Mouse (Mus musculus) midbrain, postnatal 0 days (tissue): ENCODE results near the gene Prr5l. TPM values are rescaled to one million over a fixed set of nuclear protein-coding genes. Genes with fewer than 3 reads are reported as not detected.

Experiments
- ATAC-seq: fragments of 200-750 bp; cut with Nextera tagmentation; 2 replicates; pipeline ENCODE4 v1.8.0; 2017; ENCODE audit warnings: moderate number of reproducible peaks, mild to moderate bottlenecking, moderate TSS enrichment, moderate library complexity; ENCODE audit not compliant: low FRiP score
- DNase-seq: peaks from one replicate; pipeline ENCODE4 v3.0.0-alpha.2; 2015; ENCODE audit warnings: low spot score
- H3K27ac ChIP-seq: fragments of 300-500 bp; sonication (generic); 2 replicates; pipeline ENCODE4 v1.5.1; 2014; ENCODE audit warnings: low read depth, mild to moderate bottlenecking, low read length, mixed read lengths
- H3K27me3 ChIP-seq: fragments of 300-500 bp; sonication (generic); 2 replicates; pipeline ENCODE4 v1.6.1; 2014; ENCODE audit warnings: low read length, control low read depth, mixed read lengths; ENCODE audit not compliant: insufficient read depth
- H3K36me3 ChIP-seq: fragments of 300-500 bp; sonication (generic); 2 replicates; pipeline ENCODE4 v1.6.1; 2014; ENCODE audit warnings: low read length, control low read depth, mixed read lengths; ENCODE audit not compliant: insufficient read depth
- H3K4me1 ChIP-seq: fragments of 300-500 bp; sonication (generic); 2 replicates; pipeline ENCODE4 v1.6.1; 2014; ENCODE audit warnings: mild to moderate bottlenecking, control low read depth, antibody characterized with exemption, low read length, mixed read lengths; ENCODE audit not compliant: insufficient read depth
- H3K4me2 ChIP-seq: fragments of 300-500 bp; sonication (generic); 2 replicates; pipeline ENCODE4 v1.6.1; 2014; ENCODE audit warnings: low read depth, mild to moderate bottlenecking, low read length, mixed read lengths; ENCODE audit not compliant: poor library complexity, severe bottlenecking
- H3K4me3 ChIP-seq: fragments of 300-500 bp; sonication (generic); 2 replicates; pipeline ENCODE4 v1.5.1; 2014; ENCODE audit warnings: low read depth, mild to moderate bottlenecking, low read length, moderate library complexity
- H3K9ac ChIP-seq: fragments of 300-500 bp; sonication (generic); replicated peaks from 2 replicates; pipeline ENCODE4 v1.6.1; 2014; ENCODE audit warnings: mild to moderate bottlenecking, low read length, moderate library complexity, mixed read lengths; ENCODE audit not compliant: poor library complexity, severe bottlenecking
- H3K9me3 ChIP-seq: fragments of 300-500 bp; sonication (generic); 2 replicates; pipeline ENCODE4 v1.6.1; 2016; ENCODE audit warnings: low read length, control low read depth
- CTCF ChIP-seq: IDR thresholded peaks from 2 replicates; pipeline ENCODE4 v1.5.1; 2016; ENCODE audit warnings: antibody characterized with exemption, mild to moderate bottlenecking
- WGBS: fragments of 180-500 bp; shearing (Covaris S2); extraction: QIAGEN DNeasy Blood & Tissue Kit; methylation state at CpG from one replicate; pipeline ENCODE4 v1.1.7; 2014; 5-methylcytosine and 5-hydroxymethylcytosine counted together
- polyA plus RNA-seq: library from polyadenylated mRNA; unstranded; fragments of >200 nt; fragmentation: Nextera tagmentation; extraction: Ambion mirVana; gene quantifications from 2 replicates; pipeline ENCODE4 v1.2.1, GENCODE M21; 2015
- total RNA-seq: library from RNA; depleted of rRNA; stranded (reverse); fragments of >200 nt; gene quantifications from 2 replicates; pipeline ENCODE4 v1.2.3, GENCODE M21; 2014

Gene Prr5l
- total and polyA plus RNA-seq, 2 experiments from 2014 or later: 2.7 to 4.0 TPM

DNA sequence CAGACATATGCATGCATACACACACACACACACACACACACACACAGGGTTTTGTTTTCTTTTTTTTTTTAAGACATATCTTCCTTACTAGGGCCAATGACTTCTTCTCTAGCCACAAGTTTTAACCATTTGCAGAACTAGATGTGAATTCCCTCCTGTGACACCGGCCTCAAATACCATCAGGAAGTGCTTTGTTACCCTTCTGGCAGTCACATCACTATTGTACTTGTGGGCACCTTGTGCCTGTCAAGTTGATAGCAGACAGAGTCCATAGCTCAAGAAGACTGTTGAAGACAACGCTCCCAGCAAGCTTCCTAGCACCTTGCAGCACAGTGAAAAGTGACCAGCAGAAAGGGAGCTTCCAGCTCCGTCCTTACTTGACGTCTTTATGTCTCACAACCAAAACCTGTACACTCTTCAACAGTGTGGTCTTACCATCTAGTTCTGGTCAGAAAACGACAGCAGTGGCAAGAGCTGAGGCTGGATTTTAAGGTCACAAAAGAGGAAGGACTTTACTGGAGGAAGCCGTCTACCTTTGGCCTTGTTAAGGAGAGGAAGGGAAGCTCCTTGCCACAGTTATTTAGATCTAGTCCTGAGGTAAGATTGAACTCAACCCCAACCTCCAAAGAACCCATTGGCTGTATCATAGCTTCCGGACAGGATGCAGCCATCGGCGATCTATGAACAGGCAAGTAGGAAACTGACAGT, 47.9 kb downstream of the Prr5l start:
- Histone ChIP-seq H3K9ac (no peak overlapping the region), H3K27ac (no peak overlapping the region), H3K4me1 (no peaks in the 10 kb centered on the region), H3K4me2 (no peak overlapping the region), H3K36me3 (no peaks in the 10 kb centered on the region), H3K27me3 (no peaks in the 10 kb centered on the region), H3K9me3 (no peaks in the 10 kb centered on the region), H3K4me3 (no peak overlapping the region)
- no peak for TF ChIP-seq CTCF
- ATAC-seq (no peak), DNase-seq (no peak)
- 90% methylated on average over 9 of the region's 9 CpGs for WGBS

DNA sequence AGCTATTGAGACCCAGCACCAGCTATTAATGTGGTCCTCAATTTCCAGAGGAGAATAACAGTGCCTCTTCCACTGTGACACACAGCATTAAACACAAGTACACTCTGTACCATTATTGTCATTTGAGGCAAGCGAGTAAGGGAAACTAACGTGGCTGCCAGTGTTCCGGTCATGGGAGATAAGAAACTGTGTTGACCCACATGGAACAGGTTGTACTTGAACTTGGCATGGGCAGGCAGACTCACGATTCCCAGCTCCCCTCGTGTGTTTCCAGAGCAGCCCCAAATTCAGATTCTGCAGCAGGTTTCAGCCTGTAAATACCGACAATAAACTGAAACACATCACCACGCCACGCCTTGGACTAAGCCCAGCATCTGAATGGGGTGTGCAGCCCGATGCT, 50.5 kb downstream of the Prr5l start:
- H3K27me3 ChIP-seq: no peaks in the 10 kb centered on the region
- no peak for ATAC-seq
- 86% methylated on average over 9 of the region's 9 CpGs for WGBS
- H3K27ac ChIP-seq: no peak overlapping the region
- H3K4me1 ChIP-seq: no peaks in the 10 kb centered on the region
- TF ChIP-seq CTCF: no peak
- no peak overlapping the region for H3K9ac ChIP-seq
- H3K4me2 ChIP-seq: no peak overlapping the region
- H3K36me3 ChIP-seq: no peaks in the 10 kb centered on the region
- no peak for DNase-seq
- H3K9me3 ChIP-seq: no peaks in the 10 kb centered on the region
- no peak overlapping the region for H3K4me3 ChIP-seq

DNA sequence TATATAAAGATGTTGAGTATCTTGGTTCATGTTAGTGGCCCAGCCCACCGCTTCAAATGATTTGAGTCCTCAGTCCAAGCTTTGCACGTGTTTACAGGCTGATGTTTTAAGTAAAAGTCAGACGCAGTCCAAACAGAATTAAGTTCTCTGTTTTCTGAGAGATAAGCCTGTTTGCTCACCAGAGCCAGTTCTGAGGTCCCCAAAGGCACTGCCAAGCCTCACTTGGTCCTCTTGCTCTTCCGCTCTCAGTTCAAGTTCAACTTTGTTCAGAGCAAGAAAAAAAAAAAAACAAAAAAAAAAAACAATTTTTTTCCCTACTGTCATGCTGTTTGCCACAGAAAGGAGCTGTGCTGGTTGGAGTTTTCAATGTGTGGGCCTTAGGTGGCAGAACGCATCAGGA, 51.0 kb downstream of the Prr5l start:
- H3K4me2 ChIP-seq: no peak overlapping the region
- no peaks in the 10 kb centered on the region for H3K27me3 ChIP-seq
- no peaks in the 10 kb centered on the region for H3K9me3 ChIP-seq
- 90% methylated on average over 5 of the region's 5 CpGs for WGBS
- H3K36me3 ChIP-seq: no peaks in the 10 kb centered on the region
- H3K9ac ChIP-seq: no peak overlapping the region
- H3K4me1 ChIP-seq: no peaks in the 10 kb centered on the region
- ATAC-seq: no peak
- H3K27ac ChIP-seq: no peak overlapping the region
- no peak for DNase-seq
- no peak for TF ChIP-seq CTCF
- no peak overlapping the region for H3K4me3 ChIP-seq

DNA sequence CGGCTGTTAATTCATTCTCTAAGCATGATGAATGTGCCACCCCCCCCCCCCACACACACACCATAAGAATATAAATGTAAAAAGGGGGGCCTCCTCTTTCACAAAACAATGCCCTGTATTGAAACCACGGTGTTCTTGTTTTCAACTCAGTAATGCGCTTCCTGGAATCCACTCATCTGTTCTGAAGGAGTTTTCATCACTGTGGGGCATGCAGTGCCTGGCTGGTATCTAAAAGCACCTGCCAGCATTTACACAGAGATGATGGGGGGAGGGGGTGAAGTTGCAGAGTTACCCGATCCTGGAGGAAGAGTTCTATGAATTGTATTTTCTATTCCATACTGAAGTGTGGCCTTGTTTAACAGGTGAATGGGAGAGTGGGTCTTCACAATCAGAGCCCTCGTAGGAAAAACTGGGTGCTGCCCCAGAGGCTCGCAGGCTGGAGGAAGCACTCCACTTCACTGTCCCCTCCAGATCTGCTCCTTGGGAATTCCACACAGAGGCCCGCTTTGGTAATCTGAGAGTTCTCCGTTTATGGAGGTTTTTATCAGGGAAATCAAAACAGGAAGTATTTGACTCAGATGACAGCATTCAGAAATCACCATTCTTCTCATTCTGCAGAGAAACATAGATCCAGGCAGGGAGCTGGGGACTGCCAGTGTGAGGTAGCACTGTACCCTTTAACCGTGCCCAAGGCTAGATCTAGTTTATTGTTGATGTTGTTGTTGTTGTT, 52.5 kb downstream of the Prr5l start:
- TF ChIP-seq CTCF: no peak
- 59% methylated on average over 9 of the region's 9 CpGs for WGBS
- no peak overlapping the region for H3K4me2 ChIP-seq
- H3K4me3 ChIP-seq: no peak overlapping the region
- H3K27ac ChIP-seq: no peak overlapping the region
- no peaks in the 10 kb centered on the region for H3K36me3 ChIP-seq
- no peak overlapping the region for H3K9ac ChIP-seq
- no peaks in the 10 kb centered on the region for H3K9me3 ChIP-seq
- ATAC-seq: no peak
- no peaks in the 10 kb centered on the region for H3K4me1 ChIP-seq
- DNase-seq: no peak
- H3K27me3 ChIP-seq: no peaks in the 10 kb centered on the region

DNA sequence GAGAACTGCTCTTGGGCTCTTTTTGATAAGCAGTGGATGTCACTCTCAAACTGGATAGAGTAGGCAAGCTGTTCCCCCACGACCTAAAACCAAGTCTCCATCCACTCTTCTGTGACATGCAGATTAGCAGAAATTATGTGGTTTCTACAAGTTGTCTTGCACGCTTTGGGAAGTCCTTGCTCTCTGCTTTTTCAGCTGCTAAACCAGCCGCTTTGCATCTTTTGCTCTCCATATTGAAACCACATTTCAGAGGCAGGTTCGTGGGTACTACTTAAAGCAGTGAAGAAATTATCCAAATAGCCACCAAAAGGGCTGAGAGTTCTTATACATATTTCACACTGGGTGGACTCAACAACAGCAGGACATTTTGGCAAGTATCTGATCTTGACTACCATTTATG, 53.8 kb downstream of the Prr5l start:
- Histone ChIP-seq H3K4me2 (no peak overlapping the region), H3K9me3 (no peaks in the 10 kb centered on the region), H3K27me3 (no peaks in the 10 kb centered on the region), H3K36me3 (no peaks in the 10 kb centered on the region), H3K4me3 (no peak overlapping the region), H3K4me1 (no peaks in the 10 kb centered on the region), H3K27ac (no peak overlapping the region), H3K9ac (no peak overlapping the region)
- no peak for TF ChIP-seq CTCF
- ATAC-seq (no peak), DNase-seq (no peak)
- 82% methylated on average over 4 of the region's 4 CpGs for WGBS

DNA sequence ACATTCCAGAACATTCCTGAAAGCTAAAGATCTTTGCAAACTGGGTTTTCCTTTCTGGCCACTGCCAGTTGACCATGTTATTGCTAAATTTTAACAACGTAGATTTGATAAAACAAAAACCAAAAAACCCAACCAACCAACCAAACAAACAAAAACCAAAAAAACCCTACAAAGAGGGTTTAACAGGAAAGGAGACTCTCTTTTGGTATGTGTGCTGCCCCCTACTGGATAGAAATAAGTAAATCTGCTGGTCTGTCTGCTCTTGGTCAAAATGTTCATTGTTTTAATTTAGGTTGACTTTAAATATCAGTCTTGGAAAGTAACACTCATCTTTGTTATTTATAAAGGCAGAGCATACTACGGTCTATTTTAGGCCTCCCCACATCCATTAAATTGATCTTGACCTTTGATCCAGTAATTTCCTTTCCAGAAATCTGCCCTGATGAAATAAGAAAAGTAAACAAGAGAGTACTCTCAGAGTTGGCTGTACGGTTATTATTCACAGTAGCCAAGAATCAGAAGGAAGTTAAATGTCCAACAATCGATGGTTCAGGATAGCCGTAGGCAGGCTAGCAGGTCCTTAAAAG, 54.7 kb downstream of the Prr5l start:
- H3K4me2 ChIP-seq: no peak overlapping the region
- H3K4me3 ChIP-seq: no peak overlapping the region
- no peaks in the 10 kb centered on the region for H3K4me1 ChIP-seq
- H3K36me3 ChIP-seq: no peaks in the 10 kb centered on the region
- WGBS: 76% methylated on average over 5 of the region's 5 CpGs
- peak; percentile 43 for DNase-seq
- no peaks in the 10 kb centered on the region for H3K27me3 ChIP-seq
- no peak for ATAC-seq
- H3K9me3 ChIP-seq: no peaks in the 10 kb centered on the region
- no peak overlapping the region for H3K9ac ChIP-seq
- peak; percentile 53 for TF ChIP-seq CTCF
- H3K27ac ChIP-seq: no peak overlapping the region
